Mouse (Mus musculus) embryonic facial prominence, embryonic 13.5 days (tissue): Measurements from ENCODE around the gene Gm21974. TPM values are rescaled to one million over a fixed set of nuclear protein-coding genes. Genes with fewer than 3 reads are reported as not detected.

Experiments
- ATAC-seq: fragments of 200-750 bp; cut with Nextera tagmentation; 2 replicates; pipeline ENCODE4 v1.8.0; 2017; ENCODE audit warnings: low read depth; ENCODE audit not compliant: insufficient number of reproducible peaks, insufficient read depth, low FRiP score, low TSS enrichment
- H3K27ac ChIP-seq: fragments of 300-500 bp; sonication (generic); 2 replicates; pipeline ENCODE4 v1.5.1; 2015; ENCODE audit warnings: moderate library complexity, mild to moderate bottlenecking, inconsistent platforms
- H3K27me3 ChIP-seq: fragments of 300-500 bp; sonication (generic); 2 replicates; pipeline ENCODE4 v1.6.1; 2015; ENCODE audit warnings: mild to moderate bottlenecking, inconsistent platforms
- H3K36me3 ChIP-seq: fragments of 300-500 bp; sonication (generic); 2 replicates; pipeline ENCODE4 v1.6.1; 2015; ENCODE audit warnings: mild to moderate bottlenecking, inconsistent platforms
- H3K4me1 ChIP-seq: fragments of 300-500 bp; sonication (generic); 2 replicates; pipeline ENCODE4 v1.6.1; 2015; ENCODE audit warnings: inconsistent platforms
- H3K4me2 ChIP-seq: fragments of 300-500 bp; sonication (generic); 2 replicates; pipeline ENCODE4 v1.6.1; 2015; ENCODE audit warnings: moderate library complexity, mild to moderate bottlenecking, inconsistent platforms
- H3K4me3 ChIP-seq: fragments of 300-500 bp; sonication (generic); 2 replicates; pipeline ENCODE4 v1.5.1; 2015; ENCODE audit warnings: mild to moderate bottlenecking, inconsistent platforms
- H3K9ac ChIP-seq: fragments of 300-500 bp; sonication (generic); 2 replicates; pipeline ENCODE4 v1.6.1; 2015; ENCODE audit warnings: mild to moderate bottlenecking, inconsistent platforms
- H3K9me3 ChIP-seq: fragments of 300-500 bp; sonication (generic); 2 replicates; pipeline ENCODE4 v1.6.1; 2016; ENCODE audit warnings: inconsistent platforms
- WGBS: fragments of 180-500 bp; shearing (Covaris S2); methylation state at CpG from one replicate; pipeline ENCODE4 v1.1.7; 2015; ENCODE audit warnings: mixed read lengths; 5-methylcytosine and 5-hydroxymethylcytosine counted together
- polyA plus RNA-seq: library from polyadenylated mRNA; unstranded; fragments of >200 nt; fragmentation: Nextera tagmentation; extraction: Ambion mirVana; gene quantifications from 2 replicates; pipeline ENCODE4 v1.2.1, GENCODE M21; 2015

The Gm21974 gene
- polyA plus RNA-seq, 1 experiment from 2014 or later, result not detected

- ATAC-seq, result no peak
- Histone ChIP-seq H3K36me3 (peaks cover 28% of the 10 kb centered on the region), H3K27ac (no peak overlapping the region), H3K27me3 (no peaks in the 10 kb centered on the region), H3K4me3 (peak overlapping the region; percentile 67), H3K4me2 (peak overlapping the region; percentile 80), H3K9me3 (no peaks in the 10 kb centered on the region), H3K4me1 (peaks cover 10% of the 10 kb centered on the region), H3K9ac (peak overlapping the region; percentile 80)
- 78% methylated on average over 5 of the region's 5 CpGs for WGBS
Observed at GRCm38 (mm10) chr7:127894480-127894879, 774 bp downstream of the Gm21974 start.

DNA sequence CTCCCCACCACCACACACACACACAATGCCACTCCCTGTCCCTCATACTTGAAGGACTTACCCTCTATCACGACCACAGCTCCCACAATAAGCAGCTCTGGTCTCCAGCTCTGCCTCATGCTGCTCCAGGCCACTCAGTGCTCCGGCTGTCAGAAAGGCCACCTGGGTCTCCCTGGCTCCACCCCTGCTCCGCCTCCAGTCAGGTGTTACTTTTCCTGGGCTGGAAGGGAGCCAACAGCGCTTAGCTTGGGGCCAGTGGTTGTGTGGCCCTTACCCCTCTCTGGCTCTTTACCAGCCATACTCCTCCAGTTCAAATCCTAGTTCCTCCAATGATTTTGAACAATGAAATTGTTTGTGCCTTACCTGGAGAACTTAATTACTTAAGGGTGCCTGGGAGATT is 4.5 kb downstream of the Gm21974 start, which contains the start of gene Prss53:
Gene Prss53 (minus strand): TSS at position 173 of the 400 bp plus-strand sequence.
- no peak for ATAC-seq
- peaks cover 10% of the 10 kb centered on the region for H3K4me1 ChIP-seq
- 33% methylated on average over 4 of the region's 4 CpGs for WGBS
- H3K4me3 ChIP-seq, result no peak within 1 kb of the TSS
- peaks cover 65% of the 10 kb centered on the region for H3K36me3 ChIP-seq
- no peak within 1 kb of the TSS for H3K27ac ChIP-seq
- no peaks in the 10 kb centered on the region for H3K9me3 ChIP-seq
- peak within 1 kb of the TSS; percentile 16; the same call in 1 of the 2 replicates for H3K9ac ChIP-seq
- H3K4me2 ChIP-seq, result no peak within 1 kb of the TSS
- no peaks in the 10 kb centered on the region for H3K27me3 ChIP-seq

DNA sequence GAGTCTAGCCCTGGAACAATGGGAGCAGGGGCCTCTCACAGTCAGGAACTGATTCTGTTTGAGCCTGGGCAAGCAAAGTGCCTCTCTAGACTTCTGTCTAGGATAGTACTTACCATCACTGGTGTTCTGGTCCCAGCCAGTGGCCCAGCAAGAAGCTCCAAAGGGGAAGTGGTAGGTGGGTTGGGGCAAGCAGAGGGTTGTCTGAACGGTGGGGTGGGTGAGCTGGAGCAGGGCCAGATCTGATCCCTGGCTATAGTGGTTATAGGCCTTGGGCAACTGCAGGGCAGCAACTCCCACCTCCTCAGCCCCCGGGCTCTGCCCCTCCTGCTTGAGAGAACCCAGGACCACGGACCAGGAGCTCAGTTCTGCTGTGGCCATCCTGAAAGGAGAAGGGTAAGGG is 6.4 kb downstream of the Gm21974 start:
- no peak for ATAC-seq
- peaks cover 83% of the 10 kb centered on the region for H3K36me3 ChIP-seq
- H3K4me1 ChIP-seq, result peaks cover 9% of the 10 kb centered on the region
- H3K9ac ChIP-seq, result no peak overlapping the region
- WGBS, result 68% methylated on average over 3 of the region's 3 CpGs
- H3K9me3 ChIP-seq, result no peaks in the 10 kb centered on the region
- H3K4me2 ChIP-seq, result no peak overlapping the region
- no peak overlapping the region for H3K4me3 ChIP-seq
- H3K27ac ChIP-seq, result no peak overlapping the region
- H3K27me3 ChIP-seq, result no peaks in the 10 kb centered on the region

- no peaks in the 10 kb centered on the region for H3K27me3 ChIP-seq
- no peak overlapping the region for H3K27ac ChIP-seq
- H3K36me3 ChIP-seq, result peaks cover 83% of the 10 kb centered on the region
- H3K9me3 ChIP-seq, result no peaks in the 10 kb centered on the region
- no peak for ATAC-seq
- H3K9ac ChIP-seq, result no peak overlapping the region
- no peak overlapping the region for H3K4me2 ChIP-seq
- WGBS, result 77% methylated on average over 3 of the region's 3 CpGs
- peaks cover 18% of the 10 kb centered on the region for H3K4me1 ChIP-seq
- no peak overlapping the region for H3K4me3 ChIP-seq
Observed at GRCm38 (mm10) chr7:127887781-127888180, 7.5 kb downstream of the Gm21974 start.

DNA sequence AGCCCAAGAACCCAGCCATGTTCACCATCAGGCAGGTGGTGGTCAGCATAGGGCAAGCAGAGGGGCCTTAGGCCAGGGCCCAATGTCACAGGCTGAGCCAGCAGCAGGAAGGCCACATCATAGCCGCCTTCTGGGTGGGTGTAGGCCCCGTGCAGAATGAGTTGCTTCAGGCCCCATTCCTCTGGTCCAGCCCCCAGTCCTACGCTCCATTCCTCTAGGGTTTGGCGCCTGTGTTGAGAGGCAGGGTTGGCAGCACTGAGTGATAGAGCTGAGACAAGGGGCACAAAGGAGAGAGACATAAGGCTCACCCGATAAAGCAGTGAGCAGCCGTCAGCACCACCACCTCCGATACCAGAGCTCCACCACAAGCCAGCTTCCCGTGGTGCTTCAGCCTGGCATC is 8.1 kb downstream of the Gm21974 start:
- Histone ChIP-seq H3K27me3 (no peaks in the 10 kb centered on the region), H3K4me3 (no peak overlapping the region), H3K4me2 (no peak overlapping the region), H3K27ac (no peak overlapping the region), H3K36me3 (peaks cover 83% of the 10 kb centered on the region), H3K9me3 (no peaks in the 10 kb centered on the region), H3K9ac (0 out of 2 replicates have a peak overlapping the region, but pooled peaks have one; percentile 28), H3K4me1 (peaks cover 23% of the 10 kb centered on the region)
- no peak for ATAC-seq
- 89% methylated on average over 8 of the region's 8 CpGs for WGBS

GRCm38 (mm10) chr7:127886551-127886950 is 8.7 kb downstream of the Gm21974 start:
- WGBS, result 91% methylated on average over 6 of the region's 6 CpGs
- H3K4me1 ChIP-seq, result peaks cover 23% of the 10 kb centered on the region
- no peaks in the 10 kb centered on the region for H3K9me3 ChIP-seq
- peaks cover 89% of the 10 kb centered on the region for H3K36me3 ChIP-seq
- 0 out of 2 replicates have a peak overlapping the region, but pooled peaks have one; percentile 28 for H3K9ac ChIP-seq
- H3K27ac ChIP-seq, result no peak overlapping the region
- no peak for ATAC-seq
- no peak overlapping the region for H3K4me3 ChIP-seq
- no peaks in the 10 kb centered on the region for H3K27me3 ChIP-seq
- H3K4me2 ChIP-seq, result no peak overlapping the region

DNA sequence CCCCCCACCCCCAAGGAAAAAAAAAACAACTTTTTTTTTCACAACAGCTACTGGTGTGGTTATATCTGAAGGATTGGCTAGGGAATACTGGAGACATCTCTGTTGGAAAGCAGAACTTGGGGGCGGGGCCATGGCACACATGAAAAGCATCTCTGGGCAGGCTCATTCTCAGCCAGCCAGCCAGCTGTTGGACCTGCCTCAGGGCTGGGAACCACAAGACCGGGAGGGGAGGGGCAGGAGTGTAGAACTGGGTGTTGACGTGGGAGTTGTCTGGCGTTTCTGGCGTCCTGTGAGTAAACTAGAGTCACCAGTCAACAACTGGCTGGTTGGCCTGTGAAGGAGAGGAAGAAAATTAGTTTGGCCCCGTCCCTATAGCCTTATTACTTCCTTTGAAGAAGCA is 9.3 kb downstream of the Gm21974 start:
- H3K36me3 ChIP-seq, result peaks cover 95% of the 10 kb centered on the region
- H3K4me1 ChIP-seq, result peaks cover 23% of the 10 kb centered on the region
- no peak overlapping the region for H3K27ac ChIP-seq
- no peak overlapping the region for H3K9ac ChIP-seq
- no peak overlapping the region for H3K4me2 ChIP-seq
- H3K4me3 ChIP-seq, result no peak overlapping the region
- 62% methylated on average over 6 of the region's 6 CpGs for WGBS
- no peak for ATAC-seq
- H3K9me3 ChIP-seq, result no peaks in the 10 kb centered on the region
- H3K27me3 ChIP-seq, result no peaks in the 10 kb centered on the region

DNA sequence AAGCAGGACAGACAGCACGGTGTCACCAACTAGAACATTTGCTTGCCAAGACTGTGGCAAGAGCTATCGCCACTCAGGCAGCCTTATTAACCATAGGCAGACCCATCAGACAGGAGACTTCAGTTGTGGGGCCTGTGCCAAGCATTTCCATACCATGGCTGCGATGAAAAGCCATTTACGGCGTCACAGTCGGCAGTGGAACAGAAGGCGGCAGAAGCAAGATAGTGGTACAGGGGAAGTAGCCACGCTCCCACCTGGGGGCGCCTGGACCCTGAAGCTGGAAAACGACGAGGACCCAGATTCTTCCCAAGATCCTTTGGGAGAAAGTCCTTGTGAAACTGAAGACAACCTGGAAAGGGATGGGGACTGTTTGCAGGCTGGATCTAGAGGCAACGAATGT is 14.8 kb downstream of the Gm21974 start:
- Histone ChIP-seq H3K9ac (no peak overlapping the region), H3K4me1 (peaks cover 30% of the 10 kb centered on the region), H3K36me3 (peaks cover 78% of the 10 kb centered on the region), H3K27me3 (no peaks in the 10 kb centered on the region), H3K4me3 (no peak overlapping the region), H3K4me2 (no peak overlapping the region), H3K27ac (no peak overlapping the region), H3K9me3 (no peaks in the 10 kb centered on the region)
- no peak for ATAC-seq
- WGBS, result 87% methylated on average over 12 of the region's 12 CpGs

DNA sequence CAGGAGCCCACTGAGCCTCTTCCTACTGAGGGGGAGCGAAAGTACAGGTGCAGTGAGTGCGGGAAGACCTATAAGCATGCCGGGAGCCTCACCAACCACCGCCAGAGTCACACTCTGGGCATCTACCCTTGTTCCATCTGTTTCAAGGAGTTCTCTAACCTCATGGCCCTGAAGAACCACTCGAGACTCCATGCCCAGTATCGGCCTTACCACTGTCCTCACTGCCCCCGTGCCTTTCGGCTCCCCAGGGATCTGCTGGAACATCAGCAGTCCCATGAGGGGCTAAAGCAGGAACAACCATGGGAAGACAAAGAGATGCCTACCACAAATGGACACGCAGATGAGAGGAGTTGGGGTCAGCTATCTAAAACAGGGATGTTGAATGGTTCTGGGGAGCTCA is 16.0 kb downstream of the Gm21974 start:
- 98% methylated on average over 9 of the region's 9 CpGs for WGBS
- no peak overlapping the region for H3K4me3 ChIP-seq

GRCm38 (mm10) chr7:127876467-127877348 is 18.5 kb downstream of the Gm21974 start, which contains the start of gene Zfp668:
Gene Zfp668, minus strand, starts transcription at chr7:127876828.
- Histone ChIP-seq H3K36me3 (peaks cover 54% of the 10 kb centered on the region), H3K27me3 (no peaks in the 10 kb centered on the region), H3K27ac (peak within 1 kb of the TSS; percentile 99), H3K4me2 (peak within 1 kb of the TSS; percentile 89), H3K4me1 (peaks cover 20% of the 10 kb centered on the region), H3K9me3 (no peaks in the 10 kb centered on the region), H3K4me3 (peak within 1 kb of the TSS; percentile 91), H3K9ac (peak within 1 kb of the TSS; percentile 98)
- WGBS, result under 1% methylated on average over 60 of the region's 60 CpGs
- peak; percentile 49; the same call in 1 of the 2 replicates for ATAC-seq

More for the DNA sequence above, 16.0 kb downstream of the Gm21974 start:
- Histone ChIP-seq H3K4me2 (no peak overlapping the region), H3K36me3 (peaks cover 67% of the 10 kb centered on the region), H3K27me3 (no peaks in the 10 kb centered on the region), H3K9ac (no peak overlapping the region), H3K27ac (no peak overlapping the region), H3K9me3 (no peaks in the 10 kb centered on the region), H3K4me1 (peaks cover 31% of the 10 kb centered on the region)
- ATAC-seq, result no peak

- Histone ChIP-seq H3K9me3 (no peaks in the 10 kb centered on the region), H3K27ac (peak within 1 kb of the TSS; percentile 99), H3K36me3 (peaks cover 53% of the 10 kb centered on the region), H3K27me3 (no peaks in the 10 kb centered on the region), H3K4me2 (peak within 1 kb of the TSS; percentile 89), H3K4me1 (peaks cover 20% of the 10 kb centered on the region), H3K9ac (peak within 1 kb of the TSS; percentile 98), H3K4me3 (peak within 1 kb of the TSS; percentile 91)
- ATAC-seq, result peak; percentile 86
- 0% methylated on average over 40 of the region's 41 CpGs for WGBS
Observed at GRCm38 (mm10) chr7:127876041-127876466, 19.2 kb downstream of the Gm21974 start, which contains the start of gene Zfp646. Gene Zfp646, plus strand, starts transcription at chr7:127876221.

GRCm38 (mm10) chr7:127875627-127876001 is 19.6 kb downstream of the Gm21974 start:
- WGBS, result under 1% methylated on average over 41 of the region's 43 CpGs
- H3K27me3 ChIP-seq, result no peaks in the 10 kb centered on the region
- H3K4me1 ChIP-seq, result peaks cover 20% of the 10 kb centered on the region
- H3K9me3 ChIP-seq, result no peaks in the 10 kb centered on the region
- peaks cover 51% of the 10 kb centered on the region for H3K36me3 ChIP-seq
- peak overlapping the region; percentile 89 for H3K4me2 ChIP-seq
- peak; percentile 94 for ATAC-seq
- H3K9ac ChIP-seq, result peak overlapping the region; percentile 98
- H3K4me3 ChIP-seq, result peak overlapping the region; percentile 91
- peak overlapping the region; percentile 99 for H3K27ac ChIP-seq
